Mouse (Mus musculus): ENCODE measurements around the gene Serpinf2. TPM values are rescaled to one million over a fixed set of nuclear protein-coding genes. Genes with fewer than 3 reads are reported as not detected.

Gene Serpinf2
- polyA plus RNA-seq, 1 experiment, result not detected

- Histone ChIP-seq H3K27me3 (ENCODE audit: control insufficient read depth, insufficient read depth, low read length, poor library complexity, severe bottlenecking) (no peaks in the 10 kb centered on the region), H3K36me3 (ENCODE audit: control insufficient read depth, insufficient read depth, low read length, poor library complexity, severe bottlenecking) (no peaks in the 10 kb centered on the region), H3K9ac (ENCODE audit: low read depth, poor library complexity, severe bottlenecking) (no peak overlapping the region), H3K4me3 (ENCODE audit: low read depth, low read length) (no peak overlapping the region), H3K4me1 (ENCODE audit: control insufficient read depth, insufficient read depth, low read length) (no peaks in the 10 kb centered on the region), H3K9me3 (replicated peaks; ENCODE audit: control insufficient read depth, insufficient read depth, low read length, poor library complexity, severe bottlenecking) (no peaks in the 10 kb centered on the region), H3K27ac (ENCODE audit: insufficient read depth, low read length) (no peak overlapping the region)
- TF ChIP-seq EP300 (IDR thresholded peaks at IDR 0.05; ENCODE audit: insufficient read depth, low read depth, low read length), result no peak
- TF ChIP-seq POLR2A (IDR thresholded peaks at IDR 0.05; ENCODE audit: insufficient read depth, low read length), result no peak
- TF ChIP-seq CTCF (IDR thresholded peaks at IDR 0.05; ENCODE audit: low read depth, low read length), result no peak
Observed at GRCm38 (mm10) chr11:75452812-75453557, 13.6 kb upstream of the Serpinf2 start.

GRCm38 (mm10) chr11:75452081-75452480 is 12.7 kb upstream of the Serpinf2 start:
- Histone ChIP-seq H3K27ac (ENCODE audit: insufficient read depth, low read length) (no peak overlapping the region), H3K9me3 (replicated peaks; ENCODE audit: control insufficient read depth, insufficient read depth, low read length, poor library complexity, severe bottlenecking) (no peaks in the 10 kb centered on the region), H3K4me1 (ENCODE audit: control insufficient read depth, insufficient read depth, low read length) (no peaks in the 10 kb centered on the region), H3K4me3 (ENCODE audit: low read depth, low read length) (no peak overlapping the region), H3K9ac (ENCODE audit: low read depth, poor library complexity, severe bottlenecking) (no peak overlapping the region), H3K36me3 (ENCODE audit: control insufficient read depth, insufficient read depth, low read length, poor library complexity, severe bottlenecking) (no peaks in the 10 kb centered on the region), H3K27me3 (ENCODE audit: control insufficient read depth, insufficient read depth, low read length, poor library complexity, severe bottlenecking) (no peaks in the 10 kb centered on the region)
- TF ChIP-seq CTCF (IDR thresholded peaks at IDR 0.05; ENCODE audit: low read depth, low read length), result no peak
- TF ChIP-seq EP300 (IDR thresholded peaks at IDR 0.05; ENCODE audit: insufficient read depth, low read depth, low read length), result no peak
- TF ChIP-seq POLR2A (IDR thresholded peaks at IDR 0.05; ENCODE audit: insufficient read depth, low read length), result no peak

- Histone ChIP-seq H3K4me3 (ENCODE audit: low read depth, low read length) (no peak overlapping the region), H3K36me3 (ENCODE audit: control insufficient read depth, insufficient read depth, low read length, poor library complexity, severe bottlenecking) (no peaks in the 10 kb centered on the region), H3K9me3 (replicated peaks; ENCODE audit: control insufficient read depth, insufficient read depth, low read length, poor library complexity, severe bottlenecking) (no peaks in the 10 kb centered on the region), H3K27ac (ENCODE audit: insufficient read depth, low read length) (no peak overlapping the region), H3K9ac (ENCODE audit: low read depth, poor library complexity, severe bottlenecking) (no peak overlapping the region), H3K4me1 (ENCODE audit: control insufficient read depth, insufficient read depth, low read length) (no peaks in the 10 kb centered on the region), H3K27me3 (ENCODE audit: control insufficient read depth, insufficient read depth, low read length, poor library complexity, severe bottlenecking) (no peaks in the 10 kb centered on the region)
- TF ChIP-seq POLR2A (IDR thresholded peaks at IDR 0.05; ENCODE audit: insufficient read depth, low read length) (no peak), CTCF (IDR thresholded peaks at IDR 0.05; ENCODE audit: low read depth, low read length) (no peak), EP300 (IDR thresholded peaks at IDR 0.05; ENCODE audit: insufficient read depth, low read depth, low read length) (no peak)
Observed at GRCm38 (mm10) chr11:75450936-75451335, 11.5 kb upstream of the Serpinf2 start.

- H3K9me3 ChIP-seq (replicated peaks; ENCODE audit: control insufficient read depth, insufficient read depth, low read length, poor library complexity, severe bottlenecking), result no peaks in the 10 kb centered on the region
- no peak overlapping the region for H3K27ac ChIP-seq (ENCODE audit: insufficient read depth, low read length)
- H3K4me1 ChIP-seq (ENCODE audit: control insufficient read depth, insufficient read depth, low read length), result no peaks in the 10 kb centered on the region
- no peak overlapping the region for H3K4me3 ChIP-seq (ENCODE audit: low read depth, low read length)
- H3K9ac ChIP-seq (ENCODE audit: low read depth, poor library complexity, severe bottlenecking), result no peak overlapping the region
- no peaks in the 10 kb centered on the region for H3K27me3 ChIP-seq (ENCODE audit: control insufficient read depth, insufficient read depth, low read length, poor library complexity, severe bottlenecking)
- no peak for TF ChIP-seq EP300 (IDR thresholded peaks at IDR 0.05; ENCODE audit: insufficient read depth, low read depth, low read length)
- TF ChIP-seq CTCF (IDR thresholded peaks at IDR 0.05; ENCODE audit: low read depth, low read length), result no peak
- TF ChIP-seq POLR2A (IDR thresholded peaks at IDR 0.05; ENCODE audit: insufficient read depth, low read length), result no peak
- no peaks in the 10 kb centered on the region for H3K36me3 ChIP-seq (ENCODE audit: control insufficient read depth, insufficient read depth, low read length, poor library complexity, severe bottlenecking)
Observed at GRCm38 (mm10) chr11:75450304-75450908, 11.0 kb upstream of the Serpinf2 start.

GRCm38 (mm10) chr11:75449695-75450094 is 10.3 kb upstream of the Serpinf2 start:
- no peak for TF ChIP-seq CTCF (IDR thresholded peaks at IDR 0.05; ENCODE audit: low read depth, low read length)
- no peak for TF ChIP-seq POLR2A (IDR thresholded peaks at IDR 0.05; ENCODE audit: insufficient read depth, low read length)
- TF ChIP-seq EP300 (IDR thresholded peaks at IDR 0.05; ENCODE audit: insufficient read depth, low read depth, low read length), result no peak
- H3K4me3 ChIP-seq (ENCODE audit: low read depth, low read length), result no peak overlapping the region
- H3K9ac ChIP-seq (ENCODE audit: low read depth, poor library complexity, severe bottlenecking), result no peak overlapping the region
- H3K4me1 ChIP-seq (ENCODE audit: control insufficient read depth, insufficient read depth, low read length), result no peaks in the 10 kb centered on the region
- no peaks in the 10 kb centered on the region for H3K9me3 ChIP-seq (replicated peaks; ENCODE audit: control insufficient read depth, insufficient read depth, low read length, poor library complexity, severe bottlenecking)
- H3K27me3 ChIP-seq (ENCODE audit: control insufficient read depth, insufficient read depth, low read length, poor library complexity, severe bottlenecking), result no peaks in the 10 kb centered on the region
- H3K36me3 ChIP-seq (ENCODE audit: control insufficient read depth, insufficient read depth, low read length, poor library complexity, severe bottlenecking), result no peaks in the 10 kb centered on the region
- no peak overlapping the region for H3K27ac ChIP-seq (ENCODE audit: insufficient read depth, low read length)

DNA sequence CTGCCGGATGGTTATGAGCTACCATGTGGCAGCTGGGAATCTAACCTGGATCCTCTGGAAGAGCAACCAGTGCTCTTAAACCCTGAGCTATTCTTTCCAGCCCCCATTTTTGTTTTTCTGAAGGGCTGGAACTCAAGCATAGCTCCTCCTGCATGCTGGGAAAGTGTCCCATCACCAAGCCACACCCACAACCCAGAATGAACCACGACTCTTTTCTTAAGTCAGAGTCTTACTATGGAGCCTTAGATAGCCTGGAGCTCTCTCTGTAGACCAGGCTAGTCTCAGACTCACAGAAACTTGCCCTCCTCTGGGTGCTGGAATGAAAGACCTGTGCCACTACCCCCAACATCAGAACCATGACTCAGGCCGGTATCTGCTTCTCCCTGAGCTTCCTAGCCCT is 9.2 kb upstream of the Serpinf2 start:
- Histone ChIP-seq H3K4me1 (ENCODE audit: control insufficient read depth, insufficient read depth, low read length) (peaks cover 2% of the 10 kb centered on the region), H3K36me3 (ENCODE audit: control insufficient read depth, insufficient read depth, low read length, poor library complexity, severe bottlenecking) (no peaks in the 10 kb centered on the region), H3K27me3 (ENCODE audit: control insufficient read depth, insufficient read depth, low read length, poor library complexity, severe bottlenecking) (no peaks in the 10 kb centered on the region), H3K9ac (ENCODE audit: low read depth, poor library complexity, severe bottlenecking) (no peak overlapping the region), H3K4me3 (ENCODE audit: low read depth, low read length) (no peak overlapping the region), H3K27ac (ENCODE audit: insufficient read depth, low read length) (no peak overlapping the region), H3K9me3 (replicated peaks; ENCODE audit: control insufficient read depth, insufficient read depth, low read length, poor library complexity, severe bottlenecking) (no peaks in the 10 kb centered on the region)
- no peak for TF ChIP-seq POLR2A (IDR thresholded peaks at IDR 0.05; ENCODE audit: insufficient read depth, low read length)
- TF ChIP-seq EP300 (IDR thresholded peaks at IDR 0.05; ENCODE audit: insufficient read depth, low read depth, low read length), result no peak
- no peak for TF ChIP-seq CTCF (IDR thresholded peaks at IDR 0.05; ENCODE audit: low read depth, low read length)
